Mouse (Mus musculus) lung, postnatal 25 days (tissue): ENCODE data around the gene Sft2d1.

Experiments
- DNase-seq: peaks from one replicate; pipeline ENCODE4 v3.0.0; 2022; ENCODE audit warnings: low spot score

Sft2d1 gene

GRCm38 (mm10) chr17:8310838-8311614 lies at the start of gene Sft2d1:
Gene Sft2d1 (plus strand): TSS chr17:8311102.
- DNase-seq = peak; percentile 96

GRCm38 (mm10) chr17:8264638-8265037 lies 46.3 kb upstream of the Sft2d1 start:
- peak; percentile 73 for DNase-seq

DNA sequence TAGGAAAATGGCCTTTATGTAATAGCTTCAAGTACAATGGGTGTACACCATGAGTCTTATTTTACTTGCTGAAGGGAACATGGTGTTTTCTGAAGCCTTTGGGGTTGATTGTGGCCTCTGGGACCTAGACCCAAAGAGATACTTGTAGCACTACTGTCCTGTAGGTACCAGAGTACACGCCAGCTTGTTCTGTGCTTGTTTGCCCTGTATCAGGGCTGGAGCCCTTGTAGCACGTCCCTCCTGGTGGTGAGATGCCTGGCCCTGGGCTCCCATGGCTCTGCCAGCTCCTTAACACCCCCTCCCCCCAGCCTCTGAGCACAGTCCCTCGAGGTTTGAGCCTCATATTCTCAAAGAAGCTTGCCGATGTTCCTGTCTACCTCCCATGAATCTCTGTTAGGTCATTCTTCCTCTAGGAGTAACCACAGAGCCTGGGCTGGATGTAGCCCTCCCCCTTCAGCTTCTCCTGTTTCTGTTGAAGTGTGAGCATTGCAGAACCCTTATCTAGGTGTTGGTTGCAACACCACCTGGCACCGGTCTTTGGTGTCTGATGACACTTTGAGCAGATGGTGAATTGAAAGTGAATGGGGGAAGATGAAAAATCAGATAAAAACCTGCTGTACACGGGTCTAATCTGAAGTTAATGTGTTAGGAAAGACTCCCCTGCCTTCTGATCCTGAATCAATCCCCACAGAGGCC lies 38.7 kb upstream of the Sft2d1 start:
- DNase-seq = peak; percentile 67

DNA sequence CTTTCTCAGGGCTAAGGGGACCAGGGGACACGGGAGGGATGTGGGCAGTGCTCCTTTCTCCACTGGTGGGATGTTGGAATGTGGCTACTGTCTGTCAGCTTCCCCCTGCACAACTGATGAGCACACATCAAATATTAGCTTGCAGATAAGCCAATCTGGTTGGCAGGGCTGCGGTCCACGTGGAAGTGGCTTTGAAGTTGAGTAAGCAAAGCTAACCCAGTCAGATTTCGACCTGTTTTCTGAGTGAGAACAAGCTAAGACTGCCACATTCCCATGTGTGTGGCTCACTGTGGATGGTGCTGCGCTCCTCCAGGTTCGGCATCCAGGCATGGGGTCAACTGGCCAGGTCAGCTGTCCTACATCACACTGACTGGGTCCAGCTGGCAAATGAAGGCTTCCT lies 38.0 kb upstream of the Sft2d1 start:
- no peak for DNase-seq

DNA sequence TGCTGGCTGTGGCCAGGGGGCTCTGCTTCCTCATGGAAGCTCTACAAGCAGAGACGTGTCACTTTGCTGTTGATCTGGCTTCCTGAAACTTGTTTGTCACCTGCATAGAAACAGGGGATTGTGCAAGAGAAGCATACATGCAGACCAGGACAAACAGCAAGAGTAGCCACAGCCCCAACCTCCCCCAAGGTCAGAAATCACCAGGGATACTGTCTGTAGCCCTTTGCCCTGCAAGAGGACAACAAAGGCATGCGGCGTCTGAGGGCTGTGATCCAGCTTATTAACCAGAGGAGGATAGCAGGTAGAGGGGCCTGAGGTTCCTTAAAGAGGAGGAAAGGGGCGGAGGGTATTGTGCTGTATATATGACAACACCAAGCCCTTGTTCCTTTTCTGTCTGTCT lies 34.8 kb upstream of the Sft2d1 start:
- DNase-seq = no peak

GRCm38 (mm10) chr17:8276680-8277079 lies 34.2 kb upstream of the Sft2d1 start:
- DNase-seq = no peak

- no peak for DNase-seq
Measured at GRCm38 (mm10) chr17:8277266-8277665, 33.6 kb upstream of the Sft2d1 start.

DNA sequence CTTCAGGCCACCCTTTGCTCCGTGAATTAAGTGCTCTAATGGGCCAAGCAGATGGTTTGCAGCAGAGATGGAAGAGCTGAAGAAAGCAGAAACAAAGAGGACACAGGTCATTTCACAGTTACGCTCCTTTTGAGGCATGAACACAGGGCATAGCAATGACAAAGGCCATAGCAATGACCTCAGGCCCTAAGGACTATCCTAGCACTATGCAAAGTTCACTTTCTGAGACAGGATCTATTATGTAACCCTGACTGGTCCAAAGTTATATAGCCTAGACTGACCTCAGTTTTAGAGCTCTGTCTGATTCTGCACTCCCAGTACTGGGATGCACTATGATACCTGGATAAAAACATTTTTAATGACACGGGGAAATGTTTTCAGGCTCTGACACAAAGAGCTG lies 32.5 kb upstream of the Sft2d1 start:
- DNase-seq = no peak

DNA sequence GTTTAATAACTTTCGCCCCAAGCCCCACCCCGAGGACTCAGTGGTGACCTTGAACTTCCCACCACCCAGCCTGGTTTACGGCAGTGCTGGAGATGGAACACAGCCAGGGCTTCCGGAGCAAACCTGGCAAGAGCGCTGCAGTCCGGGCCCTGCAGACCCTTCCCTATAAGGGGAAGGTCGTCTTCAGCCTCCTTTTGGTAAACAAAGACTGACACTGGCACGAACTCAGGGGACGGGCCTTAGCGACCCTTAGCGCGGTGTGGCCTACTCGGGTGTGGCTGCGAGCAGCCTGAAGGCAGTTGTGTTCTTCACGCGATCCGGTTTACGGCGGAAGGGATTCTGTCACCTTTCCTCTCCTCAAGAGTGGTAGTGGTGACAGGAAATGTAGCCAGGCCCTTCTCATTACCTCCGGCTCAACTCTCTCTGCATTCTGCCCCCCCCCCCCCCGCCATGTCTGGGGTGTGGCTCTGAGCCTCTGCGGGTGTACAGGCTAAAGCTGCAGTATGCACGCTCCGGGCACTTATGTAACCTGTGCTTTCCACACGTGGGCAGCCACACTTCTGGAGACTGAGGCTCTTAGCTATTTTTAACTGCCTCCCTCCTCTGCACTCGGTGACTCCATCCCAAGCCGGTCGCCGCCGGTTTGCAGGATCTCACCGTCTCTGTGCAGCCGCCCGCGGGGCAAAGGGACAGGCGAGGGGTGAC lies 27.9 kb upstream of the Sft2d1 start, which contains the start of gene Mpc1:
Gene Mpc1 (plus strand): TSS at position 84 of the 705 bp plus-strand sequence.
- DNase-seq = peak; percentile 89

GRCm38 (mm10) chr17:8283526-8284253 lies 27.2 kb upstream of the Sft2d1 start:
- peak; percentile 96 for DNase-seq

- DNase-seq = peak; percentile 26
Measured at GRCm38 (mm10) chr17:8284254-8284661, 26.6 kb upstream of the Sft2d1 start.

GRCm38 (mm10) chr17:8285056-8285455 lies 25.8 kb upstream of the Sft2d1 start:
- DNase-seq = no peak

GRCm38 (mm10) chr17:8286987-8287386 lies 23.9 kb upstream of the Sft2d1 start:
- DNase-seq = no peak

DNA sequence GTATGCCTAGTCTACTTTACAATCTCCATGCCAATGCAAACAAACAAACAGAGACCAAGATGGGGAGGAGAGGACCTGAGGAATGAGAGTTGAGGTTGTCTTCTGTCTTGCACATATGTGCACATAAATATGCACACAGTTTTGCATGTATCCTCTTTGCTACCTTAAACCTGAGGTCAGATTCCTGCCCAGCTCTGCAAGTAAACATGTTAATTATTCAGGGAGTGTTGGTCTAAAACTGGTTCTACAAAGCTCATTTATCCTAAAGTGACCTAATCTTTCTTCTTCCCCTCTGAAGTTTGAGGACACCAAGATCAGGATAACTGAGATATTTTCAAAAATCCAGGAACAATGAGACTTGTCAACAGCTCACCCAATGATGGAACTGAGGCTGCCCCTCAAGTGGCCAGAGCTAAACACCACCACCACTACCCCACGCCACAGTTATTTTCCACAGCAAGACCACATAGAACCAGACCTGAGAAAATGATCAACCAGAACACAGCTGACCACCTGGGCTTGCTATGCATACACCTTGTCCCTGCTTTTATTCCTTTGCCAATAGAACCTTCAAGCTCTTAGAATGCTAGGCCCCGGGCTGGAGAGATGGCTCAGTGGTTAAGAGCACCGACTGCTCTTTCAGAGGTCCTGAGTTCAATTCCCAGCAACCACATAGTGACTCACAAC lies 20.8 kb upstream of the Sft2d1 start:
- DNase-seq = no peak

GRCm38 (mm10) chr17:8290736-8291135 lies 20.2 kb upstream of the Sft2d1 start:
- no peak for DNase-seq

DNA sequence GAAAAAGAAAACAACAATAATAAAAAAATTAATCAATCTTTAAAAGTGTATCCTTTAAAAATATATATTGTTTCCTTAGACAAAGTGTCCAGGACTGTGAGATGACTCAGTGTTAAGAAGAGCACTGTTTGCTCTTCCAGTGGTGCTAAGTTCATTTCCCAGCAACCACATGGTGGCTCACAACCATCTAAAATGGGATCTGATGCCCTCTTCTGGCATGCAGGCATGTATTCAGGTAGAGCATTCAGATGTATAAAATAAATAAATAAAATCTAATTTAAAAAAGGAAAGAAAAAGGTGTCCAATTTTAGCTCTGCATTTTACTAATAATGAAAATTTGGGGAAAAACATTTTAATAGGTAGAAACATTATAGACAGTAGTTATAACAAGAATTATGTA lies 15.1 kb upstream of the Sft2d1 start:
- no peak for DNase-seq

- DNase-seq = no peak
Measured at GRCm38 (mm10) chr17:8296313-8296844, 14.5 kb upstream of the Sft2d1 start.

- DNase-seq = no peak
Measured at GRCm38 (mm10) chr17:8297746-8298145, 13.2 kb upstream of the Sft2d1 start.

DNA sequence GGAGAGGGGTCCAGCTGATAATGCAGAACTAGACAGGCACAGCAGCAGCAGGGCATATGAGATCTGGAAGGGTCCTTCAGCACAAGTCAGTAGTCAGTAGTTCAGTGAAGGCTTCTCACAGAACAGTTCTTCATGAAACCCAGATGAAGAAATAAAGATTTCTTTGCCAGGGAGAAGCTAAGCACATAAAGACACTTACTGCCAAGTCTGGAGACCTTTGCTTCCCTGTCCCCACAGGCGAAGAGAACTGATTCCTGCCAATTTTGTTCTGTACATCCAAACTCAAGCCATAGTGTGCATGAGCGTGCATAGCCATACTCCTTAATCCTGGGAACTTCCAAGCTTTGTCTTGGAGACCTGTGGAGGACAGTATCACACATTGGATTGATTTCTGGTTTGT lies 12.6 kb upstream of the Sft2d1 start:
- no peak for DNase-seq

- DNase-seq = peak; percentile 35
Measured at GRCm38 (mm10) chr17:8299524-8299923, 11.4 kb upstream of the Sft2d1 start.

DNA sequence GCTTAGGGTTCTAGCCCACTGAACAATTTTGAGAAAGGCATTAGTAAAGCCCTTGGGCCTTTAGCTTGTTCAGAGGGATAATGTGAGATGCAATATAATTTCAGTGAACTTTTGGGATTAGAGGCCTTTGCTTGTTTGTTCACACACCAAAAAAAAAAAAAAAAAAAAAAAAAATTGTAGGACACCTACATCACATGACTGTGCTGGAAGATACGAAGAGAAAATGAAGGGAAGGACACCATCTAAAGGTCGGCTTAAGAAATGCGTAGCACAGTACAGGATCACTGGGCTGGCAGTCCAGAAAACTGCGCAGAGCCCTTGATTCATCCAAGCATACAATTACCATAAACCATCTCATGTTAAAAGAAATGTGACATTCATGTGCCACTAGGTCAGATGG lies 9.4 kb upstream of the Sft2d1 start:
- no peak for DNase-seq
